Mouse (Mus musculus) embryonic facial prominence, embryonic 12.5 days (tissue): ENCODE measurements around the gene Lrrc41. TPM values are rescaled to one million over a fixed set of nuclear protein-coding genes. Genes with fewer than 3 reads are reported as not detected.
A peak's percentile ranks its signal among the peaks of the same experiment; 100 is the strongest.

Experiments
- ATAC-seq: fragments of 200-750 bp; cut with Nextera tagmentation; 2 replicates; pipeline ENCODE4 v1.8.0; 2017; ENCODE audit not compliant: insufficient number of reproducible peaks, insufficient read depth, low FRiP score, low TSS enrichment
- H3K27ac ChIP-seq: fragments of 300-500 bp; sonication (generic); 2 replicates; pipeline ENCODE4 v1.5.1; 2016; ENCODE audit warnings: mild to moderate bottlenecking
- H3K27me3 ChIP-seq: fragments of 300-500 bp; sonication (generic); 2 replicates; pipeline ENCODE4 v1.6.1; 2016; ENCODE audit warnings: mild to moderate bottlenecking, moderate library complexity
- H3K36me3 ChIP-seq: fragments of 300-500 bp; sonication (generic); 2 replicates; pipeline ENCODE4 v1.6.1; 2016; ENCODE audit warnings: mild to moderate bottlenecking
- H3K4me1 ChIP-seq: fragments of 300-500 bp; sonication (generic); 2 replicates; pipeline ENCODE4 v1.6.1; 2016
- H3K4me2 ChIP-seq: fragments of 300-500 bp; sonication (generic); replicated peaks from 2 replicates; pipeline ENCODE4 v1.6.1; 2016; ENCODE audit warnings: mild to moderate bottlenecking, moderate library complexity
- H3K4me3 ChIP-seq: fragments of 300-500 bp; sonication (generic); 2 replicates; pipeline ENCODE4 v1.5.1; 2016; ENCODE audit warnings: mild to moderate bottlenecking
- H3K9ac ChIP-seq: fragments of 300-500 bp; sonication (generic); 2 replicates; pipeline ENCODE4 v1.6.1; 2016; ENCODE audit warnings: mild to moderate bottlenecking, moderate library complexity
- H3K9me3 ChIP-seq: fragments of 300-500 bp; sonication (generic); 2 replicates; pipeline ENCODE4 v1.6.1; 2016; ENCODE audit warnings: mild to moderate bottlenecking, moderate library complexity
- WGBS: fragments of 180-500 bp; shearing (Covaris S2); methylation state at CpG from one replicate; pipeline ENCODE4 v1.1.7; 2016; 5-methylcytosine and 5-hydroxymethylcytosine counted together
- polyA plus RNA-seq: library from polyadenylated mRNA; unstranded; fragments of >200 nt; fragmentation: Nextera tagmentation; extraction: Ambion mirVana; gene quantifications from 2 replicates; pipeline ENCODE4 v1.2.1, GENCODE M21; 2016

Lrrc41 gene
- polyA plus RNA-seq, 1 experiment from 2014 or later = 80.8 TPM

- Histone ChIP-seq H3K4me1 (peaks cover 2% of the 10 kb centered on the region; the same call in 1 of the 2 replicates), H3K9ac (no peak overlapping the region), H3K9me3 (no peaks in the 10 kb centered on the region), H3K4me3 (no peak overlapping the region), H3K27ac (no peak overlapping the region), H3K27me3 (no peaks in the 10 kb centered on the region), H3K4me2 (no peak overlapping the region), H3K36me3 (no peaks in the 10 kb centered on the region)
- 0% methylated on average over 1 of the region's 1 CpGs for WGBS
- no peak for ATAC-seq
Observed at GRCm38 (mm10) chr4:116057559-116057958, 17.5 kb upstream of the Lrrc41 start.

DNA sequence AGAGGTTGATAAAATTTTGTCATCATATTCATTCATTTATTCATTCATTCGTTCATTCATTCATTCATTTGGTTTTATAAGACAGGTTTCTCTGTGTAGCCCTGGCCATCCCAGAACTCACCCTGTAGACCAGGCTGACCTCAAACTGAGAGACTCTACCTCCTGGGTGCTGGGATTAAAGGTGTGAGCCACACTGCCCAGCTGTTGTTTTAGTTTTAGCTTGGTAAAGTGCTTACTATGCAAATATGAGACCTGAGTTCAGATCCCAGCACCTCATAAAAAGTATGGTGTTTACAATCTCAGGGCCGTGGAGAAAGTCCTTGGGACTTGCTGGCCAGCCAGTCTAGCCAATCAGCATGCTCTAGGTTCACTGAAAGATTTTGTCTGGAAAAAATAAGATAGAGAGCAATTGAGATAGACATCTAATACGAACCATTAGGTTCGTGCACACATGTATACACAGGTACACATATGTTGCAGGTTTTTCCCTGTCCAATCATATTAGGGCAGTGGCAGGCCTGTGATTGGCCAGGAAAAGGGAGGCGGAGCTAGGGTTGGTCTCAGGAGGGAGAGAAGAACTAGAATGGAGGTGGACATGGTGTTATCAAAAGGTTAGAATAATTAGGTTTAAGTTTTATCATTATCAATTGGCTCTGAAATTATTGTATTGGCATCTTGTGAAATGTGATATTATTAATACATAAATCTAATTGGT, 15.9 kb upstream of the Lrrc41 start:
- Histone ChIP-seq H3K4me3 (no peak overlapping the region), H3K4me1 (no peaks in the 10 kb centered on the region), H3K9ac (no peak overlapping the region), H3K4me2 (no peak overlapping the region), H3K27ac (no peak overlapping the region), H3K27me3 (no peaks in the 10 kb centered on the region), H3K36me3 (no peaks in the 10 kb centered on the region), H3K9me3 (no peaks in the 10 kb centered on the region)
- no peak for ATAC-seq
- WGBS = 76% methylated on average over 5 of the region's 5 CpGs

DNA sequence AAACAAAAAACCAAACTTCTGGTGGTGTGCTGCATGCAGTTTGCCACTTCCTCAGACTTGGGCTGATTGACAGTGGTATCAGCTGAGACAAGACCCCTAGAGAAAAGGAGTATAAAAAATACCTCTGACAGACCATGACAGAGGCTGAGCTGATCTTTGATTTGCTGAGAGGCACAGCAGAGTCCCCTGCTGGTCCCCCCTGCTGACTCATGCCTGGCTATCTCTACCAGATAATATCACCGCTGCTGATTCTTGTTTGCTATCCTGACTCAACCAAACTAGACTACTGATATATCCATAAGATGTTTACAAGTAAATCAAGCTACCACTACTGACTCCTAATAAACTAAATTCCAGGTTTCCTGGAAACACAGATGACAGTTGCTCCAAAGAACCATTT, 11.2 kb upstream of the Lrrc41 start:
- H3K9ac ChIP-seq = no peak overlapping the region
- H3K4me1 ChIP-seq = no peaks in the 10 kb centered on the region
- ATAC-seq = no peak
- H3K27me3 ChIP-seq = no peaks in the 10 kb centered on the region
- H3K36me3 ChIP-seq = peaks cover 33% of the 10 kb centered on the region
- no peak overlapping the region for H3K4me2 ChIP-seq
- no peak overlapping the region for H3K4me3 ChIP-seq
- no peak overlapping the region for H3K27ac ChIP-seq
- H3K9me3 ChIP-seq = no peaks in the 10 kb centered on the region
- WGBS = 56% methylated on average over 1 of the region's 1 CpGs

- no peak overlapping the region for H3K4me3 ChIP-seq
- H3K9me3 ChIP-seq = no peaks in the 10 kb centered on the region
- WGBS = 76% methylated on average over 6 of the region's 6 CpGs
- no peaks in the 10 kb centered on the region for H3K27me3 ChIP-seq
- H3K36me3 ChIP-seq = peaks cover 45% of the 10 kb centered on the region
- no peak for ATAC-seq
- H3K4me2 ChIP-seq = no peak overlapping the region
- H3K9ac ChIP-seq = no peak overlapping the region
- no peak overlapping the region for H3K27ac ChIP-seq
- peaks cover 15% of the 10 kb centered on the region for H3K4me1 ChIP-seq
Observed at GRCm38 (mm10) chr4:116070116-116070515, 5.0 kb upstream of the Lrrc41 start.

GRCm38 (mm10) chr4:116073146-116073545, 1.9 kb upstream of the Lrrc41 start:
- WGBS = 54% methylated on average over 4 of the region's 4 CpGs
- no peak for ATAC-seq
- H3K4me2 ChIP-seq = peak overlapping the region; percentile 1
- no peaks in the 10 kb centered on the region for H3K9me3 ChIP-seq
- H3K4me1 ChIP-seq = peaks cover 28% of the 10 kb centered on the region
- no peaks in the 10 kb centered on the region for H3K27me3 ChIP-seq
- H3K9ac ChIP-seq = no peak overlapping the region
- no peak overlapping the region for H3K4me3 ChIP-seq
- H3K36me3 ChIP-seq = peaks cover 20% of the 10 kb centered on the region
- no peak overlapping the region for H3K27ac ChIP-seq

- ATAC-seq = no peak
- Histone ChIP-seq H3K36me3 (peaks cover 11% of the 10 kb centered on the region), H3K9ac (peak overlapping the region; percentile 97), H3K4me3 (peak overlapping the region; percentile 91), H3K9me3 (no peaks in the 10 kb centered on the region), H3K27ac (no peak overlapping the region), H3K4me2 (peak overlapping the region; percentile 75), H3K4me1 (peaks cover 28% of the 10 kb centered on the region), H3K27me3 (no peaks in the 10 kb centered on the region)
- WGBS = under 1% methylated on average over 8 of the region's 8 CpGs
Observed at GRCm38 (mm10) chr4:116074145-116074675, 859 bp upstream of the Lrrc41 start.

GRCm38 (mm10) chr4:116075631-116076368, 731 bp downstream of the Lrrc41 start:
- peak; percentile 74 for ATAC-seq
- under 1% methylated on average over 69 of the region's 77 CpGs for WGBS
- Histone ChIP-seq H3K36me3 (peaks cover 14% of the 10 kb centered on the region), H3K27me3 (no peaks in the 10 kb centered on the region), H3K9ac (peak overlapping the region; percentile 97), H3K4me3 (peak overlapping the region; percentile 91), H3K4me2 (peak overlapping the region; percentile 87), H3K4me1 (peaks cover 28% of the 10 kb centered on the region), H3K9me3 (no peaks in the 10 kb centered on the region), H3K27ac (peak overlapping the region; percentile 98)

DNA sequence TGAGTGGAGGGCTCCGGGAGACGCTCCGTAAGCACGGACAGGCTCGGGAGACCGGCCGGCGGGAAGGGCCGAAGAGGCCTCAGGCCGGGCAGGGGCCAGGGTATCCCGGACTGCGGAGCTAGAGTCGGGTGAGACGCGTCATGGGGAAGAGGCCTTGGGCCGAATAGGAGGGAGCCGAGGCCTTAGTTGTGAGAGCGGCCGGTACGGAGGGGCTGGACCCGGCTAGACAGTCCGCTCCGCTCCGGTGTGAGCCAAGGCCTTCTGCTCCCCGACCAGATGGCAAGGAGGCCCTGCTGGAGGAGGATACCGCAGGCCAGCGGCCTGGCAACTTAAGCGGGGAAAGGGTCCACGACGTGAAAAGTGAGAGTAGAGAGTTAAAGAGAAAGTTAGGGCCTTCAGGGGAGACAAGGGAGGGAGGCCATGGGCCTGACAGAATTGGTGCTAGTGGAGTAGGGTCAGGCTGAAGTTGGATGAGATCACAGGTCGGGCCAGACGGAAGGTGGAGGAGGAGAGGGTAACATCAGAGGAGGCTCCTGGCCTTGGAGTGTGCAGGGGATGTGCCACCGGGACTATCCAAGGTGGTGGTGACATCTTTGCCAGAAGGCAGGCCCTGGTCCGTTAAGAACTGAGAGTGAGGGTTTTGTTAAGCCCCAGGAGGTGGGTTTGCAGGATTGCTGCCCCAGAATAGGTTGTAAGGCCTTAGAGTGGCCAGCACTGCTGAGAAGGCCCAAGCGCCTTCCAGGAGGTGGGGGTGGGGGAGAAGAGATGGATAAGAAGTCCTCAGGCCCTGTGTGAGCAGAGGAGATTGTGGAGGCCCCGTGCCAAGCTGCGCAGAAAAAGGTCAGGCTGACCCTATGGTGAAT, 1.5 kb downstream of the Lrrc41 start:
- Histone ChIP-seq H3K4me2 (peak overlapping the region; percentile 87), H3K27ac (peak overlapping the region; percentile 98), H3K9ac (peak overlapping the region; percentile 97), H3K4me1 (peaks cover 28% of the 10 kb centered on the region), H3K4me3 (peak overlapping the region; percentile 91), H3K9me3 (no peaks in the 10 kb centered on the region), H3K27me3 (no peaks in the 10 kb centered on the region), H3K36me3 (peaks cover 22% of the 10 kb centered on the region)
- ATAC-seq = peak; percentile 44; the same call in 1 of the 2 replicates
- WGBS = 4% methylated on average over 37 of the region's 37 CpGs

- H3K9ac ChIP-seq = peak overlapping the region; percentile 97
- H3K27me3 ChIP-seq = no peaks in the 10 kb centered on the region
- peaks cover 29% of the 10 kb centered on the region for H3K36me3 ChIP-seq
- H3K4me1 ChIP-seq = peaks cover 28% of the 10 kb centered on the region
- peak overlapping the region; percentile 91 for H3K4me3 ChIP-seq
- no peak for ATAC-seq
- peak overlapping the region; percentile 98 for H3K27ac ChIP-seq
- no peaks in the 10 kb centered on the region for H3K9me3 ChIP-seq
- 64% methylated on average over 3 of the region's 3 CpGs for WGBS
- H3K4me2 ChIP-seq = peak overlapping the region; percentile 87
Observed at GRCm38 (mm10) chr4:116077240-116078095, 2.4 kb downstream of the Lrrc41 start.

- H3K27ac ChIP-seq = no peak overlapping the region
- H3K4me3 ChIP-seq = no peak overlapping the region
- no peaks in the 10 kb centered on the region for H3K9me3 ChIP-seq
- WGBS = 90% methylated on average over 23 of the region's 23 CpGs
- H3K4me1 ChIP-seq = no peaks in the 10 kb centered on the region
- peaks cover 75% of the 10 kb centered on the region for H3K36me3 ChIP-seq
- no peak for ATAC-seq
- no peaks in the 10 kb centered on the region for H3K27me3 ChIP-seq
- no peak overlapping the region for H3K4me2 ChIP-seq
- H3K9ac ChIP-seq = no peak overlapping the region
Observed at GRCm38 (mm10) chr4:116088510-116089249, 13.6 kb downstream of the Lrrc41 start.
